Mouse (Mus musculus) yolk sac, embryonic 10.5 days (tissue): Measurements from ENCODE around the gene Ubl7.

Experiments
- DNase-seq: peaks from one replicate; pipeline ENCODE4 v3.0.0-alpha.2; 2017; ENCODE audit warnings: low spot score

Ubl7 gene

DNA sequence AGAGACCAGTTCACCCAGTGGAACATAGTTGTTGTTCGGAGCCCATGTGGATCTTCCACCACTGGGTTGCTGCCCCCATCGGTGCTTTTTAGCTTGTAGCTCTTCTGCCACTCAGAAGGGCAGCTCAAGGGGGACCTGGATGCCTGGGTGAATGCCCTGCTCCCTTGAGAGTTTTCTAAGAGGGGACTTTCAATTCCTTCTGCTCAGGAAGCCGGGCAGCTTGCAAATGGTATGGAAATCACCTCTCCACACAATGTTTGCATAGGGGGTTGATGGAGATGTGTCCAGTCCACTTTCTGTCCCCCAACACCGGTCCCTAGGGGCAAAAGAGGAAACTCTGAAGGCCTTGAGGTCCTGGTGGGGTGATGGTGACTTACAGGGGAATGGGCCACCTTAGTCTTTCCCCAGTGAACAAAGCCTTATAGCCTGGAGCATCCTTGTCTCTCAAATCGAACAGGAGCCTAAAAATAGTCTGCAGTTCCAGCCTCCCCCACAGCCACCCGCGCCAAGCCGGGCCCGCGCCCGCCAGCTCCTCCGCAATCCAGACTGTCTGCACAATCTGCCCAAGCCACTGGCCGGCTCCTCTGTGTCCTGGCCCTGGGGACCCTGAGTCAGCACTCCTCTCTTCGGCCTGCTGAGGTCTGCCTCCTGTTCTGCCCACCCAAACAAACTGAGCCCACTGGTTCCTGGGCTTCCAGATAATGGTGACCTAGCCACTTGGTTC lies 56.6 kb downstream of the Ubl7 start:
- DNase-seq = no peak

DNA sequence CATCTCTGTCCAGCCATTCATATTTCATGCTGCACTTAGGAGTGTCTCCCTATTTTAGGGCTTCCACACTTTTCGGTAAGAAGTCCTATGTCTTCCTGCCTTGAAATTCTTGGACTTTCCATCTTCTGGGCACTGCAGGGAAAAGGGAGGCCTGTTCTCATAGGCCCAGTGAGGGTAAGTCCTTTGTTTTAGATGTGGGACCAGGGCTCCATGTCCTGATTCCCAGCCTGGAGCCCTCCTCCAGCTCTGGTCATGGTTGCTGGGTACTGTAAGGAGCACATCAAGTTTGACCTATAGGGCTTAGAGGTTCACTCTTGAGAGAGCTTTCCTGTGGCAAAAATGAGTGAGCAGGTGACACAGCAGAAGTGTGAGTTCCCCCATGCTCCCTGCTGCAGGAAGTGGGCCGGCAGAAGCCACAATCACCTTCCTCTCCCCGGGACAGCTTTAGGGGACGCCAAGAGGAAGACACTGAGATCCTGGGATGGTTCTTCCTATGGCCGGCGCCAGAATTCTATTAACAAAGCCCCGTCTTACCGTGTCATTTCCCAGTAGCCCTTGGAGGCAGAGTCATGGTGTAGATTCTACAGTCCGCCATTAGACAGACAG lies 57.5 kb downstream of the Ubl7 start:
- no peak for DNase-seq

DNA sequence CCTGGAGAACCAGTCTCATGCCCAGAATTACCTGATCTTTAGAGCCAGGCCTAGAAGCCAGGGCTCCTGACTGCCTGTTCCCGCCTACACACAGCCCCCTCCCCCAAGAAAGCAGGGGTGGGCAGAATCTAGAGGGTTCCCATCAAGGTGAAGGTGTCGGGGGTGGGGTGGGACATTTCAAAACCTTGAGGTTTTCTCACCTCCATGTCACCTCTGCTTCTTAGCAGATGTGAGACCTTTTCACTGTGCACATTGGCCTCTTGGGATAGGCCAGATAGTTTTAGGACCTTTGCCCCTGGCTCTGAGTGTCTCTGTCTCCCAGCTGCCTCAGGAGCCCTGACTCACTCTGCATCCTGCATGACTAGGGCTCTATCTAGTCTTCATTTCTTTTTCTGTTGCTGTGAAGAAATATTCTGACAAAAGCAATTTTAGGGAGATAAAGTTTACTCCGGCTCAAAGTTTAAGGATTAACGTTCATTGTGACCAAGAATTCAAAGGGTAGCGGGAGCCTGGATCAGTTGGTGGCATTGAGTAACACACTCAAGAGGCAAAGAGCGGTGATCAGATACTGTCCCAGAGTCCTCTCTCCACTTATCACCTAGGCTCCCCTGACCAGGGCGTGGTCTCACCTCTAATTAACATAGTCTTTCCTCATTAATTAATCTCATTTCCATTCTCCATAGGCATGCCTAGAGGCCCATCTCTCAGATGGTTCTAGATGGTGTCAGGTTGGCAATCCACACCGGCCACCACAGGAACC lies 58.2 kb downstream of the Ubl7 start:
- peak; percentile 49 for DNase-seq

DNA sequence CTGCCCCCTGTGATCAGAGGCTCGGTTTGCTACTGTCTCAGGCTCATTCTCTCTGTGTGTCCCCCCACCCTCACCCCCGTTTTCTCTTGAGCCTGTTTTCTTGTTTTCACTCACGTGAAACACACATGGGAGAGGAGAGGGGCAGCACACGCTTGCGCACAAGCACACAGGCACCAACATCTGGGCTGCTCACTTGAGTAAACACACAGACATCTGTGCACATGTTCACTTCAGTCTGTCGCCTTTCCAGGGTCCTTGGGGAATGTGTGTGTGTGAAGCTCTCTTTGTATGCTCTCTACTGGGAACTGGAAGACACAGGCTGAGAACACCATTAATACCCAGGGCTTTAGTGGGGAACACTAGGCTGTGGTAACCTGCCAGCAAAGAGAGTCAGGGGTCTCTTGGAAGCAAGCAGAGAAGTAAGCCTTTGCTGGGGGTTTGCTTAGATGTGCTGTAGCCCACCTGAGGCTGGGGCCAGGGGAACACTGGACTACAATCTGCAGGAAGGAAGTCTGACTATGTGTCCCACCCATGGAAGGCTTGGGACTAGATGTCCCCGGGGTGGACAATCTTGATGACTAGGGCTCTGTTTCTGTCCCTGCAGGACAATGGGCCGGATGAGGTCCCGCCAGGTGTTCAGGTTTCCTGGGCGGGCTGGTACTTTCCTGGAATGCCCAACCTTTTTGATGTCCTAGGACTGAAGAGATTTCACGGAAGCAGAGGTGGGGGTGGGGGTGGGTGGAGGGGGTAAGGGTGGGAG lies 59.1 kb downstream of the Ubl7 start:
- DNase-seq = no peak

DNA sequence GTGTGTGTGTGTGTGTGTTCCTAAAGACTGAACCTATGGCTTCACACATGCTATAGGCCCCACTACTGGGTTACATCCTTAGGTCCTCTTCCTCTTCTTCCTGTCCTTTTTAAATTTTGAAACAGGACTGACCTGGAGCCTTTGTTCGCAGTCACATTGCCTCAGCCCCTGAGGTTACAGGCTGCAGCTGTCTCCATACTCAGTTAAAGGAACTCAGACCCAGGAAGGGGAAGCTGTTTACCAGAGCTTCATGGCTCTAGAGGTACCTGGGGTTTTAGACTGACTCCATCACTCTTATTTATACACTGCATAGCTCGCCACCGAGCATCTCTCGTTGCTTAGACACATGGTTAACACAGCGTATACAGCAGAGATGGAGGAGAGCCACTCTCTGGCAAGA lies 60.6 kb downstream of the Ubl7 start:
- DNase-seq = no peak

DNA sequence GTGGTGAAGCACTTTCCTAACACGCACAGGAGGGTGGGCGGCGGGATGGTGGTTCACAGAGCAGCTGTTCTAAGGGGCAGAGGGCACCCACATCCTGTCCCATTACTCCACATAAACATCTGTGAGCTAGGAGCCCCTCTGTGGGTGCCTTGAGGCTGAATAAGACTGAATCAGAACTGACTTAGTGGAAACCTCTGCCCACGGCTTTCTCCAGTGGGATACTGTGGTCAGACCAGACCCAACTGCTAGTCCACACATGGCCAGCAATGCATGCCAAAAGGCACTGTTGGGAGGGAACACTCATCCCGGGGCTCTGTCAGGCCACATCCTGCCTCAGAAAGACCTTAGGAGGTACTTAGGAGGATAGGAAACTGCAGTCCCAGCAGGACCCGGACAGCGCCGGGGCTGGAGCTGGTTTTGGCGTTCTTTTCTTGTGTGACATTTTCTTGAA lies 61.4 kb downstream of the Ubl7 start:
- no peak for DNase-seq

DNA sequence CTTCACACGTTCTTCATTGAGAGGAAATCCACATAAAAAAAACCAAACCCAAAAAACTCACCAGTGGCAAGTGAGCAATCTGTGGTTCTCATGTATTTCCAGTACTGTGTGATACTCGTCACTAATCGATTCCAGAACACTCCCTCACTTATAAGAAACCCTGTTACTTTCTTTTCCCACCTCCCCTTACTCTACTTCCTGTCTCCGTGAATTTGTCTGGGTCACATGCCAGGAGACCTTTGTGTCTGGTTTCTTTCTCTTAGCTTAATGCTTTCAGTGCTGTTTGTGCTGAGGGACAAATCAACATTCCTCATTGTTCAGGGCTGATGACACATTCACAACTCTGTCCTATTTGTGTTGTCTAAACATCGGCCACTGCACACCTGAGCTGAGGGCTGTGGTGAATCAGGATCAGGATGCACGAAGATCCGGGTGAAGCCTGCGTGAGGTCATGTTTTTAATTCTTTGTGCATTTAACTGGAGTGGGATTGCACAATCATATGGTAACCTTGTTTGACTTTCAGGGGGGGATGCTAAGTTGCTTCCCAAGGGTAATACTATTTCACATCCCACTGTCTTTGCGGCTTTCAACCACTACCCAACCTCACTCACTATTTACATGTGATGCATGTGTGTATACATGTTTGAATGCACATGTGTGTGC lies 62.1 kb downstream of the Ubl7 start:
- DNase-seq = no peak

DNA sequence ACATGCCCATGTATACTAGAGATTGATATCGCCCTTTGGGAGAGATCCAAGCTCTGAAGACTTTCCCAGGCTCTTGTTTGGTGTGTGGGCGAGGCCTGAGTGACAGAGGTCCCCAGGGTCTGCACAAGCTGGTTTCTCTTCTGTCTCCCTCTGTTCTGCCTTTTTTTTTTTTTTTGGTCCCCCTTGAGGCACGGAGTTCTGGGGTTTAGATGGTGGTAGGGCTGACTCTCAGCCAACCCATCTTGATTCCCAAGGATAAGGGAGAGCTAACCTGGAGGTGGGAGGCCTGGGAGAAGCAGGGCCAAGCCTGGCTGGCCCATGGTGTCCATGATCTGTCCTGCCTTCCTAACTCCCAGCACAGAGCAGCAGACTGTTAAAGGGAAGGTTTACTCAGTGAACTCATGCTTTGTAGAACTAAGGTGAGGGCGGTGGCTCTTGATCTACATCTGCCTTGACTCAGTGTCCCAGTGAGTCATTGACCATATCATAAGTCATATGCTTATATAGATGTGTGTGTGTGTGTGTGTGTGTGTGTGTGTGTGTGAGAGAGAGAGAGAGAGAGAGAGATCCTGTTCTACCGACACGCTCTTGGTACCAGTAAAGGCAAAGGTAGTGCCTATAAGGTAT lies 62.8 kb downstream of the Ubl7 start:
- no peak for DNase-seq

DNA sequence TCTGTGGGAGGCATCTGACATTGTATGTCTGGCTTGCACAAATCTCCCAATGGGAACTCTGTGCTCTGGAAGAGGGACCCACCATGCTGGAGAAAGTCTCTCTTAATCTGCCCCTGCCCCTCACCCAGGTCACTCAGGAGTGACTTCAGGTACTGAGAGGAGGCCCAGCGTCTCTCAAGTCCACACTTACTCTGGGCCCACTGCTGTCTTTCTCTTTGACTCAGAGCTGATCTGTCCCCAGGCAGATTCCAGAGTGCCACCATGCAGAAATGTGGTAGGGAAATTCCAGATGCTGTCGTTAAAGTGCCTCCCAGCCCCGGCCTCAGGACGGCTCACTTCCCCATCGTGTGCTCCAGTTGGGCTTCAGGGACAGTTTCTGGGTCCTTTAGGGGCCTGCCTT lies 63.4 kb downstream of the Ubl7 start:
- no peak for DNase-seq

DNA sequence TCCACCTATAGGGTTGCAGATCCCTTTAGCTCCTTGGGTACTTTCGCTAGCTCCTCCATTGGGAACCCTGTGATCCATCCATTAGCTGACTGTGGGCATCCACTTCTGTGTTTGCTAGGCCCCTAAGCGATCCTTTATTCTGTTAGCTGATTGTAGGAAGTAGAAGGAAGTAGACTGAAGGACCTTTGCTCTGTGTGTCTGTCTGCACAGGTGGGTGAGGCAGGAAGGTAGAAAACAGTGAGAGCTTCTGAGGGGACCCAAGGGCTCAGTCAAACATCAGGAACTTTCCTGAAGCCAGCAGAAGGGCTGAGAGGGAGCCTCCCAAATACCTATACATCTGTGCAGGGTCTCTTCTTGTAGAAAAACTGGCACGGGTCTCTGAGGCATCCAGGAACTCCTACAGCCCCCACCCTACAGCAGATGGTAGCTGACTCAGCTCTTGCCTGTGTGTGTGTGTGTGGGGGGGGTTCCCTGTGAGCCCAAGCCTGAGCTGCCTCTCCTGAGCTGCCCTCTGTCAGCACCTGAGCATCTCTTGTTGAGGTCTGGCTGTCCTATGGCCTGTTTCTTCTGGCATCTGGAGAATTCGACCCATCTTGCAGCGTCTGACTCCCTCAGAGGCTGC lies 64.5 kb downstream of the Ubl7 start:
- DNase-seq = no peak

DNA sequence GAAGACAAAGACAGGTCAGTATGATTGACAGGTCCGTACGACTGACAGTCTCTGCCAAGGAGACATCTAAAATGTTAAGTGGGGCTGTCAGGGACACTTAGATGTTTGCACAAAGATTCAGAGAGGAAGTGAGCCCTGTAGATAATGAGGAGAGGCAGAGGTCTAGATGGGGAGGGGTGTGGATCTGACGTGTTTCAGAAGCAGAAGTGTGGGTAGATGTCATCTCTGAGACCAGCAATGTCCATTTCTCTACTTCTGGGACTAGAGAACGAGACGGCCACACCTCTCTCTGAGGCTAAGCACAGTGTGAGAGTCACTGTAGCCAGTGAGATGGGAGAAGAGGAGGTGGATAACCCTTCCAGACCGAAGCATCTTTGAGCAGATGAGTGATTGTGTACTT lies 67.2 kb downstream of the Ubl7 start:
- no peak for DNase-seq

DNA sequence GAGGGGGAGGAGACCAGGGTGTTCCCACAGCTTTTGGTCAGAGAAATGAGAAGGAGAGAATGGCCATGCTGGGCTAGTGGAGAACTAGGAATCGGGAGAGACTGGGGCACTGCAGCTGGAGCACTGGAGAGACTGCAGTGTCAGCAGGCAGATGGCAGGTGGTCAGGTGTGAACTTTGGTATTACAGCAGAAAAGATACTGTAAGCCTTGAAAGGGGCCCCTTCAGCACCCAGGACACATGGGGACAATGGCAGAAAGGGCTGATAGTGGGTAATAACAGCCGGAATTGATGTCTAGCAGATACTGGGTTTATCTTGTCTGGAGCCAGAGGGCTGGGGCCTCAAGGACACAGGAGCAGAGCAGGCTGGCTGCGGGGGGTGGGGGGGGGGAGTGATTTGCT lies 68.1 kb downstream of the Ubl7 start:
- no peak for DNase-seq
